Mouse (Mus musculus) C2C12 (cell line): Measurements from ENCODE around the gene Scg2.

Source experiments
- CTCF ChIP-seq: IDR thresholded peaks from one replicate; pipeline ENCODE4 v1.5.1; 2011; ENCODE audit not compliant: control insufficient read depth, insufficient read depth, insufficient read length
- USF1 ChIP-seq: IDR thresholded peaks from one replicate; pipeline ENCODE4 v1.6.1; 2011; ENCODE audit warnings: low read depth, mild to moderate bottlenecking, control low read depth, moderate library complexity

DNA sequence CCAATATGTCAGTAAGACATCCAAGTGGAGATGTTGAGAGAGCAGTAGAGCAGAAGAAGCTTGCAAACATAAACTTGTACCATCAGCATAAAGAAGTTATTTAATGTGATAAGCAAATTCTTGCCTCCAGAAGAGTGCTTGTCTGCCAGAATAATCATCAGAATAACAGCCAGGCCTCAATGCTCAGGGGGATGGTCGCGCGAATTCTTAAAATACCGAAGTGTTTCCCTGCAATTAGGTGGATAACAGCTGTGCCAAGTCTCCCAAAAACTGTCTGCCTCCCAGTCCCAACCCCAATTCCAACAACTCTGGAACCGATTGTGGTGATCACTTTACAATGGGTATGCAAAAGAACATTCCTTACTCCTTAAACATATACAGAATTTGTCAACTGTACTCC lies 30.0 kb upstream of the Scg2 start:
- no peak for TF ChIP-seq CTCF
- no peak for TF ChIP-seq USF1
